Mouse (Mus musculus) kidney, postnatal 14 days (tissue): Measurements from ENCODE around the gene Sec23b.

Experiments
- DNase-seq: peaks from one replicate; pipeline ENCODE4 v3.0.0; 2022; ENCODE audit warnings: mixed read lengths

Sec23b gene

GRCm38 (mm10) chr2:144613956-144614355 is 57.9 kb downstream of the Sec23b start:
- no peak for DNase-seq

GRCm38 (mm10) chr2:144617074-144617874 is 61.2 kb downstream of the Sec23b start:
- DNase-seq = no peak

- DNase-seq = no peak
Measured at GRCm38 (mm10) chr2:144621491-144621890, 65.5 kb downstream of the Sec23b start.

GRCm38 (mm10) chr2:144633551-144633950 is 77.5 kb downstream of the Sec23b start:
- no peak for DNase-seq

- peak; percentile 30 for DNase-seq
Measured at GRCm38 (mm10) chr2:144634231-144634630, 78.2 kb downstream of the Sec23b start.

- DNase-seq = no peak
Measured at GRCm38 (mm10) chr2:144634729-144635128, 78.7 kb downstream of the Sec23b start.

- DNase-seq = peak; percentile 71
Measured at GRCm38 (mm10) chr2:144635644-144636320, 79.8 kb downstream of the Sec23b start.

- peak; percentile 31 for DNase-seq
Measured at GRCm38 (mm10) chr2:144637204-144637603, 81.2 kb downstream of the Sec23b start.

GRCm38 (mm10) chr2:144637671-144638395 is 81.8 kb downstream of the Sec23b start:
- no peak for DNase-seq

GRCm38 (mm10) chr2:144638719-144639118 is 82.7 kb downstream of the Sec23b start:
- peak; percentile 43 for DNase-seq

- no peak for DNase-seq
Measured at GRCm38 (mm10) chr2:144640101-144640500, 84.1 kb downstream of the Sec23b start.
